Mouse (Mus musculus) naive thymus-derived CD4-positive, alpha-beta T cell, adult 2 months (primary cell): Measurements from ENCODE around the gene Acp2.

ENCODE experiments used
- DNase-seq: peaks from one replicate; pipeline ENCODE4 v3.0.0-alpha.2; 2011; ENCODE audit warnings: low read depth

The Acp2 gene

GRCm38 (mm10) chr2:91256256-91257125 lies 53.8 kb downstream of the Acp2 start:
- peak; percentile 49 for DNase-seq

- DNase-seq = peak; percentile 48
Measured at GRCm38 (mm10) chr2:91257126-91257980, 54.7 kb downstream of the Acp2 start.

DNA sequence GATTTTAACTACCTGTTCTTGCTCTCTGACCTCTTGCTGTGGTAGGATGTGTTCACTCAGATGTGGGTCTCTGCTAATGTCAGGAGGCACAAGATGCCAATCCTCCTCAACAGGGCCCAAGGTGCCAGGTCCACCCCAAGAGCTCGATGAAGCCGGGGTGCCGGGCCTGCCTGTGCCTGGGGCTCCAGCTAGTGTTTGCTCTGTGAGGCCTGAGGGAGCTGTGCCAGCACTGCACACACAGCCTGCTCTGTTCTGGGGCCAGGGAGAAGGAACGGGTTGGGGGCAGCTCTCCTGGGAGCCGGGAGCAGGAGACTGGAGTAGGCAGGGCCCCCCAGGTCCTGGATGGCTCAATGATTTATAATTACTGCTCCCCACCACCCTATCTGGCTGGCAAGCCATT lies 55.4 kb downstream of the Acp2 start:
- no peak for DNase-seq

- no peak for DNase-seq
Measured at GRCm38 (mm10) chr2:91258830-91259229, 56.1 kb downstream of the Acp2 start.

GRCm38 (mm10) chr2:91259493-91259892 lies 56.8 kb downstream of the Acp2 start:
- DNase-seq = no peak
